Comparison of ENCODE assay signal across 8 mouse cellular contexts in the genomic region with DNA sequence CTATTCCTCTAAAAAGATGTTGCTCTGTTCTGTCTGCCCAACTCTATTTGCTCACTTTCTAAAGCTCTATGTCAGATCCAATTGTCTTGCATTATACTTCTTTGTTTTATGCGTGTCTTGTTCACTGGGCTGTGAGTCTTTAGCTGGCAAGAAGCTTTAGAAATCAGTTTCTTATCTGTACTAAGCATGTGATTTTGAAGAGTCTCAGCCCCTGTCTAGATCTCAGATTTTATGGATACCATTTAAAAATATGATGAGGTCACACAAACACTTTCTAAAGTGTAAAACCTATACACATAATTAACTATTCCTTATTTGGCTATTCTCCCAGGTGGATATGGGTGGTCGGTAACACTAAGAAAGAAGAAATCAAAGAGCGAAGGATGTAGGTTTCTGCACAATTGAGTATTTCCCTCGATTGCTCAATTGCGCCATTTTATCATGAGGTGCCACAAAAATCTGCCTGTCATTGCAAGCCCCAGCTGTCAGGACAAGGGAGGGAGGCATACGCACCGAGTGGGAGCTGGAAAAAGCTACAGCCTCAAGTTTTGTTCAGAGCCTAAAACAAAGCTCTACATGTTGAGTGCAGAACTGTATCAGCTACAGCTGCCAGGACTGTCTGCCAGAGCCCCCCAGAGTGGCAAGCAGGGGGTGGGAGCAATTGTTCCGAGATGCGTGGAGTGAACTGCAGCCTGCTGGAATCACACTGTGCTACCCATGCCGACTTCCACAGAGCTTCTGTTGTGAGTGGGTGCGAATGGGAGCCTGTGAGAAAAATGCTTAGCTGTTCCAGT. TPM values are rescaled to one million over a fixed set of nuclear protein-coding genes. Genes with fewer than 3 reads are reported as not detected.
DNase-seq lines count a peak whose midpoint lies in the region; ATAC-seq lines count a peak whose summit lies in the region.

No protein-coding gene starts in this region.

- no peak for ATAC-seq in kidney, embryonic 15.5 days (replicated peaks; ENCODE audit: low FRiP score)
- ATAC-seq in megakaryocyte progenitor cell, adult 5-6 weeks (replicated peaks; ENCODE audit: poor library complexity) = no peak

- no peaks in the 10 kb centered on the region for H3K4me1 ChIP-seq in kidney, embryonic 15.5 days

- H3K36me3 ChIP-seq in kidney, embryonic 15.5 days = no peaks in the 10 kb centered on the region

- H3K4me2 ChIP-seq in kidney, embryonic 15.5 days = no peak overlapping the region

- no peaks in the 10 kb centered on the region for H3K27me3 ChIP-seq in kidney, embryonic 15.5 days

- 74% methylated on average over 11 of the region's 11 CpGs for WGBS in kidney, embryonic 15.5 days

- peak; percentile 6 for DNase-seq in testis, postnatal 14 days (ENCODE audit: low spot score)
- DNase-seq in testis, postnatal 10 days (ENCODE audit: low spot score) = no peak
- DNase-seq in frontal cortex, postnatal 36 days (ENCODE audit: low spot score in 2 of 2) = peak; percentile 80 to 81
- DNase-seq in left cerebral cortex, postnatal 4 days = peak; percentile 27
- DNase-seq in right cerebral cortex, postnatal 25 days = peak; percentile 73
- no peak for DNase-seq in gastrocnemius, postnatal 4 days (ENCODE audit: low spot score in 2 of 2)

- no peaks in the 10 kb centered on the region for H3K9me3 ChIP-seq in kidney, embryonic 15.5 days (replicated peaks)

- no peak overlapping the region for H3K27ac ChIP-seq in kidney, embryonic 15.5 days

- intact Hi-C loops in left cerebral cortex, postnatal 4 days (cut with DNase I) = no loop called here

- no peak overlapping the region for H3K9ac ChIP-seq in kidney, embryonic 15.5 days

- no peak overlapping the region for H3K4me3 ChIP-seq in kidney, embryonic 15.5 days (replicated peaks)

RNA-seq across cellular contexts. Expression of a gene that starts 47.6 kb away (rescaled TPM):
- total RNA-seq in left cerebral cortex, postnatal 4 days (2021) = 100 to 1,000 TPM; 127 to 133 TPM
- total RNA-seq in gastrocnemius, postnatal 4 days (2021) = under 1 TPM; 0.49 to 0.74 TPM
- 6.8 and 7.3 TPM in 2 replicates for polyA plus RNA-seq in kidney, embryonic 15.5 days (2015; fragmentation: Nextera tagmentation; extraction: Ambion mirVana)
- not detected in 2 replicates for total RNA-seq in megakaryocyte progenitor cell, adult 5-6 weeks (2015)
- total RNA-seq in megakaryocyte progenitor cell, adult 5-6 weeks (2017) = not detected in 2 replicates

Comparison
In these comparisons a context has a peak if more than half of its experiments do, and no peak if none do; other contexts are left out.
1. DNase-seq: peak in testis, postnatal 14 days (single experiment), frontal cortex, postnatal 36 days (2 of 2), left cerebral cortex, postnatal 4 days (single experiment) and right cerebral cortex, postnatal 25 days (single experiment); none in testis, postnatal 10 days (single experiment) and gastrocnemius, postnatal 4 days (0 of 2).
2. RNA of a gene that starts 47.6 kb away (total RNA-seq): 127 to 133 TPM in left cerebral cortex, postnatal 4 days; 0.49 to 0.74 TPM in gastrocnemius, postnatal 4 days and not detected in megakaryocyte progenitor cell, adult 5-6 weeks; every median in the first group is over 10 times any median in the second.